Mouse (Mus musculus) hindbrain, embryonic 16.5 days (tissue): ENCODE measurements at regions not wholly inside any gene's neighbourhood (a gene's known extent, or its start where the extent isn't known, plus 50 kb on each side); places are given as distances from the start of the nearest gene placed in this dataset.

Experiments used
- ATAC-seq: fragments of 200-750 bp; cut with Nextera tagmentation; 2 replicates; pipeline ENCODE4 v1.8.0; 2017; ENCODE audit warnings: moderate TSS enrichment, moderate library complexity
- H3K27ac ChIP-seq: fragments of 300-500 bp; sonication (generic); 2 replicates; pipeline ENCODE4 v1.5.1; 2014; ENCODE audit warnings: low read depth, mild to moderate bottlenecking, control low read depth, low read length, moderate library complexity
- H3K27me3 ChIP-seq: fragments of 300-500 bp; sonication (generic); replicated peaks from 2 replicates; pipeline ENCODE4 v1.6.1; 2014; ENCODE audit warnings: low read length; ENCODE audit not compliant: control insufficient read depth, insufficient read depth
- H3K36me3 ChIP-seq: fragments of 300-500 bp; sonication (generic); 2 replicates; pipeline ENCODE4 v1.6.1; 2014; ENCODE audit warnings: mild to moderate bottlenecking, low read length, moderate library complexity, mixed read lengths; ENCODE audit not compliant: control insufficient read depth, insufficient read depth
- H3K4me1 ChIP-seq: fragments of 300-500 bp; sonication (generic); 2 replicates; pipeline ENCODE4 v1.6.1; 2014; ENCODE audit warnings: low read depth, low read length; ENCODE audit not compliant: control insufficient read depth, insufficient read depth
- H3K4me2 ChIP-seq: fragments of 300-500 bp; sonication (generic); 2 replicates; pipeline ENCODE4 v1.6.1; 2014; ENCODE audit warnings: mild to moderate bottlenecking, low read length, control low read depth, moderate library complexity
- H3K4me3 ChIP-seq: fragments of 300-500 bp; sonication (generic); 2 replicates; pipeline ENCODE4 v1.5.1; 2014; ENCODE audit warnings: mild to moderate bottlenecking, low read length, control low read depth, moderate library complexity
- H3K9ac ChIP-seq: fragments of 300-500 bp; sonication (generic); 2 replicates; pipeline ENCODE4 v1.6.1; 2014; ENCODE audit warnings: low read depth, mild to moderate bottlenecking, control low read depth, low read length, moderate library complexity
- H3K9me3 ChIP-seq: fragments of 300-500 bp; sonication (generic); 2 replicates; pipeline ENCODE4 v1.6.1; 2014; ENCODE audit warnings: mild to moderate bottlenecking, low read length, moderate library complexity; ENCODE audit not compliant: control insufficient read depth
- WGBS: fragments of 180-500 bp; shearing (Covaris S2); extraction: QIAGEN DNeasy Blood & Tissue Kit; methylation state at CpG from one replicate; pipeline ENCODE4 v1.1.7; 2014; 5-methylcytosine and 5-hydroxymethylcytosine counted together

- ATAC-seq: no peak
These were observed 124.2 kb upstream of the 1700016C15Rik start for GRCm38 (mm10) chr1:177605353-177605969.

GRCm38 (mm10) chr1:177607565-177607964 is 122.0 kb upstream of the 1700016C15Rik start:
- H3K27ac ChIP-seq: no peak overlapping the region
- H3K9me3 ChIP-seq: no peaks in the 10 kb centered on the region
- H3K4me1 ChIP-seq: no peaks in the 10 kb centered on the region
- 77% methylated on average over 2 of the region's 2 CpGs for WGBS
- H3K9ac ChIP-seq: no peak overlapping the region
- H3K4me2 ChIP-seq: no peak overlapping the region
- H3K4me3 ChIP-seq: no peak overlapping the region
- no peaks in the 10 kb centered on the region for H3K27me3 ChIP-seq
- no peaks in the 10 kb centered on the region for H3K36me3 ChIP-seq
- no peak for ATAC-seq

More at GRCm38 (mm10) chr1:177605353-177605969, 124.2 kb upstream of the 1700016C15Rik start:
- Histone ChIP-seq H3K36me3 (no peaks in the 10 kb centered on the region), H3K4me1 (no peaks in the 10 kb centered on the region), H3K9me3 (no peaks in the 10 kb centered on the region), H3K9ac (no peak overlapping the region), H3K27me3 (no peaks in the 10 kb centered on the region), H3K4me2 (no peak overlapping the region), H3K4me3 (no peak overlapping the region), H3K27ac (no peak overlapping the region)
- 17% methylated on average over 6 of the region's 6 CpGs for WGBS

- no peaks in the 10 kb centered on the region for H3K36me3 ChIP-seq
- H3K9me3 ChIP-seq: no peaks in the 10 kb centered on the region
- no peaks in the 10 kb centered on the region for H3K27me3 ChIP-seq
- 77% methylated on average over 18 of the region's 18 CpGs for WGBS
- no peak overlapping the region for H3K4me3 ChIP-seq
- no peaks in the 10 kb centered on the region for H3K4me1 ChIP-seq
- no peak overlapping the region for H3K9ac ChIP-seq
- H3K27ac ChIP-seq: no peak overlapping the region; the same call in 1 of the 2 replicates
- ATAC-seq: peak; percentile 68
- H3K4me2 ChIP-seq: no peak overlapping the region
These were observed 121.0 kb upstream of the 1700016C15Rik start for GRCm38 (mm10) chr1:177608551-177609020.

- Histone ChIP-seq H3K4me1 (no peaks in the 10 kb centered on the region), H3K9ac (no peak overlapping the region), H3K4me2 (no peak overlapping the region), H3K27ac (no peak overlapping the region), H3K9me3 (no peaks in the 10 kb centered on the region), H3K36me3 (no peaks in the 10 kb centered on the region), H3K4me3 (no peak overlapping the region), H3K27me3 (no peaks in the 10 kb centered on the region)
- ATAC-seq: no peak
- WGBS: 50% methylated on average over 2 of the region's 2 CpGs
These were observed 120.4 kb upstream of the 1700016C15Rik start for GRCm38 (mm10) chr1:177609226-177609625.

- 75% methylated on average over 5 of the region's 5 CpGs for WGBS
- Histone ChIP-seq H3K4me2 (no peak overlapping the region), H3K9ac (no peak overlapping the region), H3K9me3 (no peaks in the 10 kb centered on the region), H3K36me3 (no peaks in the 10 kb centered on the region), H3K4me1 (no peaks in the 10 kb centered on the region), H3K27me3 (no peaks in the 10 kb centered on the region), H3K4me3 (no peak overlapping the region), H3K27ac (no peak overlapping the region)
- no peak for ATAC-seq
These were observed 119.9 kb upstream of the 1700016C15Rik start for GRCm38 (mm10) chr1:177609683-177610082.

- Histone ChIP-seq H3K4me2 (no peak overlapping the region), H3K27me3 (no peaks in the 10 kb centered on the region), H3K9ac (no peak overlapping the region), H3K27ac (no peak overlapping the region), H3K4me3 (no peak overlapping the region), H3K9me3 (no peaks in the 10 kb centered on the region), H3K36me3 (no peaks in the 10 kb centered on the region), H3K4me1 (no peaks in the 10 kb centered on the region)
- no peak for ATAC-seq
- WGBS: 84% methylated on average over 2 of the region's 2 CpGs
These were observed 119.5 kb upstream of the 1700016C15Rik start for GRCm38 (mm10) chr1:177610156-177610555.

GRCm38 (mm10) chr1:177612546-177612945 is 117.1 kb upstream of the 1700016C15Rik start:
- no peak for ATAC-seq
- Histone ChIP-seq H3K9me3 (no peaks in the 10 kb centered on the region), H3K27me3 (no peaks in the 10 kb centered on the region)

GRCm38 (mm10) chr1:177615609-177616008 is 114.0 kb upstream of the 1700016C15Rik start:
- no peak overlapping the region for H3K27ac ChIP-seq
- no peak overlapping the region for H3K4me3 ChIP-seq
- 93% methylated on average over 9 of the region's 9 CpGs for WGBS
- H3K36me3 ChIP-seq: no peaks in the 10 kb centered on the region
- H3K9me3 ChIP-seq: no peaks in the 10 kb centered on the region
- H3K9ac ChIP-seq: no peak overlapping the region
- H3K4me2 ChIP-seq: no peak overlapping the region
- H3K4me1 ChIP-seq: no peaks in the 10 kb centered on the region
- no peak for ATAC-seq
- H3K27me3 ChIP-seq: no peaks in the 10 kb centered on the region

More at GRCm38 (mm10) chr1:177612546-177612945, 117.1 kb upstream of the 1700016C15Rik start:
- Histone ChIP-seq H3K4me2 (no peak overlapping the region), H3K4me3 (no peak overlapping the region), H3K9ac (no peak overlapping the region), H3K27ac (no peak overlapping the region), H3K36me3 (no peaks in the 10 kb centered on the region), H3K4me1 (no peaks in the 10 kb centered on the region)
- WGBS: 32% methylated on average over 7 of the region's 7 CpGs

- 77% methylated on average over 24 of the region's 24 CpGs for WGBS
- no peaks in the 10 kb centered on the region for H3K9me3 ChIP-seq
These were observed 113.0 kb upstream of the 1700016C15Rik start for GRCm38 (mm10) chr1:177616335-177617239.

More at GRCm38 (mm10) chr1:177616335-177617239, 113.0 kb upstream of the 1700016C15Rik start:
- Histone ChIP-seq H3K27ac (no peak overlapping the region), H3K4me3 (no peak overlapping the region), H3K4me1 (no peaks in the 10 kb centered on the region), H3K27me3 (no peaks in the 10 kb centered on the region), H3K36me3 (no peaks in the 10 kb centered on the region), H3K9ac (no peak overlapping the region), H3K4me2 (no peak overlapping the region)
- no peak for ATAC-seq
